Mouse (Mus musculus) kidney, postnatal 36 days (tissue): Measurements from ENCODE around the gene Mthfd2.

ENCODE experiments used
- DNase-seq, 2 experiments: peaks; one replicate each; pipeline ENCODE4 v3.0.0; 2021 to 2022; ENCODE audit warnings: mixed read lengths in 2 of 2

Gene Mthfd2

DNA sequence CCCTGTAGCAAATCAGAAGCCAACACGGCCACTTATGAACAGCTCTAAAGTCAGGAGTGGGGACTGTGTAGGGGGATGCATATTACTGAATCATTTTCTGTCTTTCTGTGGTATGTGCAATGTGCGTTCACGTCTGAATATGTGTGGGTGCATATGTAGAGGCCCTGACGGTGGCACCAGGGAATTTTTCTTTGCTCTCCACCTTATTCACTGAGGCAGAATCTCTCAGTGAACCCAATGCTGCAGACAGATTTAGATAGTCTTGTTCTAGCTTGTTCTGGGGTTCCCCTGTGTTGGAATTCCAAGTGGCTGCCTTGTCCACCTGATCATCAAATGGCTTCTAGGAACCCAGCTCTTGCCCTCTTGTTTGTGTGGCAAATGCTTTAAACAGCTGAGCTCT lies 58.1 kb downstream of the Mthfd2 start:
- no peak for DNase-seq

DNA sequence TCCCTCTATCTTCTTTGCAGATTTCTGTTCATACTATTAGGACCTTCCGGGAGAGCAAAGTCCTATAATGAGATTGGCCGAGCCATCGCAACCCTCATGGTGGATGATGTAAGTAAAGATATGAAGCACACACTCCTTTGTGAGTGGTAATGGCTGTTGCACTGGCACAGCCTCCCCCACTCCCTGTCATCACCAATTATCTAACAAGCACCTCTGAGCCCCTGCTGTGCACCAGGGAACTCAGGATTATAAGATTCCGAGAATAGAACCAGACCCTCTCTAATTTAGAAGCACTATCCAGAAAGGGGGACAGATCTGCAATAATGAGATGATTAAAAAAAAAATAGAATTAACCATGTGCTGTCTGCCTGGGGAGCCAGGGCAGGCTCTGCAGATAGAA lies 60.1 kb downstream of the Mthfd2 start:
- DNase-seq: no peak

GRCm38 (mm10) chr6:83265253-83265652 lies 60.5 kb downstream of the Mthfd2 start:
- DNase-seq: peak in 1 of 2 experiments; percentile 16

GRCm38 (mm10) chr6:83264516-83264915 lies 61.2 kb downstream of the Mthfd2 start:
- peak in 1 of 2 experiments; percentile 18 for DNase-seq
